Mouse (Mus musculus) stomach, postnatal 0 days (tissue): ENCODE measurements at regions not wholly inside any gene's neighbourhood (a gene's known extent, or its start where the extent isn't known, plus 50 kb on each side); places are given as distances from the start of the nearest gene placed in this dataset.

Source experiments
- ATAC-seq: fragments of 200-750 bp; cut with Nextera tagmentation; 2 replicates; pipeline ENCODE4 v1.8.0; 2017; ENCODE audit not compliant: low FRiP score, low TSS enrichment
- DNase-seq: peaks from one replicate; pipeline ENCODE4 v3.0.0-alpha.2; 2016; ENCODE audit warnings: low spot score
- H3K27ac ChIP-seq: fragments of 300-500 bp; sonication (generic); replicated peaks from 2 replicates; pipeline ENCODE4 v1.5.1; 2014; ENCODE audit warnings: mild to moderate bottlenecking, control low read depth
- H3K27me3 ChIP-seq: fragments of 300-500 bp; sonication (generic); 2 replicates; pipeline ENCODE4 v1.6.1; 2014; ENCODE audit warnings: low read length; ENCODE audit not compliant: control insufficient read depth, insufficient read depth
- H3K36me3 ChIP-seq: fragments of 300-500 bp; sonication (generic); 2 replicates; pipeline ENCODE4 v1.6.1; 2014; ENCODE audit warnings: low read length, mixed read lengths; ENCODE audit not compliant: control insufficient read depth, insufficient read depth
- H3K4me1 ChIP-seq: fragments of 300-500 bp; sonication (generic); replicated peaks from 2 replicates; pipeline ENCODE4 v1.6.1; 2014; ENCODE audit warnings: antibody characterized with exemption; ENCODE audit not compliant: control insufficient read depth, insufficient read depth
- H3K4me2 ChIP-seq: fragments of 300-500 bp; sonication (generic); replicated peaks from 2 replicates; pipeline ENCODE4 v1.6.1; 2014; ENCODE audit warnings: low read depth, mild to moderate bottlenecking, control low read depth, moderate library complexity
- H3K4me3 ChIP-seq: fragments of 300-500 bp; sonication (generic); 2 replicates; pipeline ENCODE4 v1.5.1; 2014; ENCODE audit warnings: low read depth, low read length, control low read depth
- H3K9ac ChIP-seq: fragments of 300-500 bp; sonication (generic); 2 replicates; pipeline ENCODE4 v1.6.1; 2014; ENCODE audit warnings: mild to moderate bottlenecking, low read length, control low read depth, mixed read lengths
- H3K9me3 ChIP-seq: fragments of 300-500 bp; sonication (generic); 2 replicates; pipeline ENCODE4 v1.6.1; 2016; ENCODE audit warnings: low read length; ENCODE audit not compliant: control insufficient read depth
- CTCF ChIP-seq: IDR thresholded peaks from 2 replicates; pipeline ENCODE4 v1.5.1; 2016; ENCODE audit warnings: antibody characterized with exemption, low read depth, mild to moderate bottlenecking, moderate library complexity
- EP300 ChIP-seq: optimal IDR thresholded peaks from 2 replicates; pipeline ENCODE3; 2016; ENCODE audit warnings: antibody characterized with exemption
- WGBS: fragments of 180-500 bp; shearing (Covaris S2); extraction: QIAGEN DNeasy Blood & Tissue Kit; methylation state at CpG from one replicate; pipeline ENCODE4 v1.1.7; 2014; 5-methylcytosine and 5-hydroxymethylcytosine counted together

GRCm38 (mm10) chr15:72140122-72140521 lies 1694.2 kb upstream of the Gm6569 start:
- ATAC-seq (no peak), DNase-seq (no peak)
- no peaks in the 10 kb centered on the region for H3K27me3 ChIP-seq
- no peak for TF ChIP-seq EP300
- no peak for TF ChIP-seq CTCF
- H3K9me3 ChIP-seq, result no peaks in the 10 kb centered on the region
- H3K27ac ChIP-seq, result no peak overlapping the region
- no peak overlapping the region for H3K4me3 ChIP-seq
- no peaks in the 10 kb centered on the region for H3K4me1 ChIP-seq
- 71% methylated on average over 2 of the region's 2 CpGs for WGBS
- H3K9ac ChIP-seq, result no peak overlapping the region
- H3K4me2 ChIP-seq, result no peak overlapping the region
- no peaks in the 10 kb centered on the region for H3K36me3 ChIP-seq

- Histone ChIP-seq H3K4me3 (no peak overlapping the region), H3K27ac (no peak overlapping the region), H3K9me3 (no peaks in the 10 kb centered on the region), H3K36me3 (no peaks in the 10 kb centered on the region), H3K27me3 (no peaks in the 10 kb centered on the region), H3K9ac (no peak overlapping the region), H3K4me2 (no peak overlapping the region), H3K4me1 (no peaks in the 10 kb centered on the region)
- TF ChIP-seq EP300 (no peak), CTCF (no peak)
- ATAC-seq, result no peak
- DNase-seq, result no peak
- WGBS, result 86% methylated on average over 6 of the region's 6 CpGs
Observed at GRCm38 (mm10) chr15:72150581-72150980, 1683.8 kb upstream of the Gm6569 start.

GRCm38 (mm10) chr15:72158505-72158904 lies 1675.9 kb upstream of the Gm6569 start:
- no peak for TF ChIP-seq EP300
- no peak for TF ChIP-seq CTCF
- DNase-seq, result no peak
- Histone ChIP-seq H3K36me3 (no peaks in the 10 kb centered on the region), H3K27me3 (no peaks in the 10 kb centered on the region), H3K9me3 (no peaks in the 10 kb centered on the region), H3K27ac (no peak overlapping the region), H3K4me1 (no peaks in the 10 kb centered on the region), H3K4me3 (no peak overlapping the region), H3K4me2 (no peak overlapping the region), H3K9ac (no peak overlapping the region)
- ATAC-seq, result no peak
- 58% methylated on average over 3 of the region's 3 CpGs for WGBS

GRCm38 (mm10) chr15:72200861-72201260 lies 1633.5 kb upstream of the Gm6569 start:
- DNase-seq (no peak), ATAC-seq (no peak)
- no peak overlapping the region for H3K27ac ChIP-seq
- no peaks in the 10 kb centered on the region for H3K4me1 ChIP-seq
- no peaks in the 10 kb centered on the region for H3K36me3 ChIP-seq
- H3K4me3 ChIP-seq, result no peak overlapping the region
- TF ChIP-seq EP300 (no peak), CTCF (no peak)
- no peak overlapping the region for H3K4me2 ChIP-seq
- 30% methylated on average over 3 of the region's 3 CpGs for WGBS
- H3K9ac ChIP-seq, result no peak overlapping the region
- no peaks in the 10 kb centered on the region for H3K9me3 ChIP-seq
- no peaks in the 10 kb centered on the region for H3K27me3 ChIP-seq

- Histone ChIP-seq H3K4me3 (no peak overlapping the region), H3K36me3 (no peaks in the 10 kb centered on the region)
Observed at GRCm38 (mm10) chr15:72201791-72202190, 1632.6 kb upstream of the Gm6569 start.

GRCm38 (mm10) chr15:72205240-72205799 lies 1629.0 kb upstream of the Gm6569 start:
- no peaks in the 10 kb centered on the region for H3K4me1 ChIP-seq
- H3K9ac ChIP-seq, result no peak overlapping the region
- H3K4me2 ChIP-seq, result no peak overlapping the region
- H3K27ac ChIP-seq, result no peak overlapping the region
- H3K36me3 ChIP-seq, result no peaks in the 10 kb centered on the region
- DNase-seq (no peak), ATAC-seq (no peak)
- no peak overlapping the region for H3K4me3 ChIP-seq
- no peaks in the 10 kb centered on the region for H3K9me3 ChIP-seq
- WGBS, result 72% methylated on average over 8 of the region's 8 CpGs
- no peaks in the 10 kb centered on the region for H3K27me3 ChIP-seq
- TF ChIP-seq EP300 (no peak), CTCF (no peak)

More at GRCm38 (mm10) chr15:72201791-72202190, 1632.6 kb upstream of the Gm6569 start:
- Histone ChIP-seq H3K27ac (no peak overlapping the region), H3K4me2 (no peak overlapping the region), H3K4me1 (no peaks in the 10 kb centered on the region), H3K27me3 (no peaks in the 10 kb centered on the region), H3K9me3 (no peaks in the 10 kb centered on the region), H3K9ac (no peak overlapping the region)
- ATAC-seq (no peak), DNase-seq (no peak)
- TF ChIP-seq CTCF (no peak), EP300 (no peak)
- 53% methylated on average over 1 of the region's 1 CpGs for WGBS
